Mouse (Mus musculus) kidney, adult 8-10 months (tissue): Measurements from ENCODE around the gene Ppp3ca.

Experiments used
- DNase-seq, 2 experiments: peaks; one replicate each; pipeline ENCODE4 v3.0.0; 2022

Gene Ppp3ca

DNA sequence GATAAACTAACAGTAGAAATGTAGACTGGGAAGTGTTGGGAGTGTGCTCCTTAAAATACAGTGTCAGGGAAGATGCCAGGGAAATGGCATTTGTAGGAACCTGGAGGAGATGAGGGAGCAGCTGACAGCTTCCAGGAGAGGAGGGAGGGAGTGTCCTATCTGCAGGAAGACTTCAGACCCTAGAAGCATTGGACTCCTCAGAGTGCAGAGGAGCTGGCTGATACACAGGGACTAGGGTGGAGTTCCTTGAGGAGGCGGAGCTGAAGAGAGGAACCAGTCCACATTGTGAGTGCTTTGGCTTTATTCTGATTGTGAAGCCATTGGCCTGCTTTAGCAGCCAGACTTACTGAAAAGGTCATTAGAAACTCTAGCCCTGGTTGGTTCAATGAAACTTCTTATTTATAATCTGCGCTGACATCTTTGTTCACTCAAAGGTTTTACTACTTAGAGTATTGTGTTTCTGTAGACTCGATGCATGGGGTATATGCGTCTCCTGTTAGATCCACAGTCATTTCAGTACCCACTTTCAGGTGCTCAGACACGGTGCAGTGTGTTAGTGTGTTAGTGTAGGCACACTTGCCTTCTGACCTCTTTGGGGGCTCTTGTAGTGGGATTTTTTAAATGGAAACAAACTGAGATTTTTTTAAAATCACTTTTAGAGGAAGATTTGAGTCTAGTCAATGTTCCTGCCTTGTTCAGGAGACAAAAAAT is 99.0 kb downstream of the Ppp3ca start:
- no peak for DNase-seq

DNA sequence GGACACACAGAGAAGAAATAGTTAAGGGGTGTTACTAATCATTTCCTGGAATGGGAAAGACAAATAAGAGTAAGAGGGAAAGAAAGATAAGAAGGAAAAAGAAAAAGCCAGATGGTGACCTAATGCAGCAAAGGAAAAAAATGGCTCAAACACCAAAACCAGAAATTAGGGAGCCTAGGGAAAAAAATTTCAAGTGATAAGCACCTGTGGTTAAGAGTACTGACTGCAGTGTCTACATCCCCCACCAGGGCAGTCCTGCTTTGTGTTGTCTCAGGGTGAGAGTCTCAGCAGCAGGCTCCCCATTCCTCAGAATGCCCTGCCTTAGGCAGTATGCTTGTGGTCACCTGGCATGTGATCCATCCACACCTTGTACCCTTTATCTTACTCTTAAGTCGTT is 99.6 kb downstream of the Ppp3ca start:
- DNase-seq, result no peak

DNA sequence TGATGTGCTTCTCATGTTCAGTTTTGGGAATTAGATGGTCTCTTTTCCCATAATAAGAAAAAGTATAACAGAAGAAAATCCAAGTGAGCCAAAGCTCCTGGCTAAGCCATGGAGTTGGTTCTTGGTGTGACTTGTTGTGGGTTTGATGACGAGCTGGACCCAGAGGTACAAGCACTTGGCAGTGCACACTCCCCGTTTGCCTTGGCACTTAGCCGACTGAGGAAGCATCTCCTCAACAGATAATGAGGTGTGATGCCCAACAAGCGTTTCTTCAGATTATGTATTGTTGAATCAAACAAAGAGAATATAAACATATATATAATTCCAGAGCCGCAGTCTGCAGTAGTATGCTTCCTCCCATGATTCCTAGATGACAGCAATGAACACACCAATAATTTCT is 101.8 kb downstream of the Ppp3ca start:
- DNase-seq, result no peak

- DNase-seq, result no peak
Measured at GRCm38 (mm10) chr3:136773217-136773616, 103.3 kb downstream of the Ppp3ca start.

DNA sequence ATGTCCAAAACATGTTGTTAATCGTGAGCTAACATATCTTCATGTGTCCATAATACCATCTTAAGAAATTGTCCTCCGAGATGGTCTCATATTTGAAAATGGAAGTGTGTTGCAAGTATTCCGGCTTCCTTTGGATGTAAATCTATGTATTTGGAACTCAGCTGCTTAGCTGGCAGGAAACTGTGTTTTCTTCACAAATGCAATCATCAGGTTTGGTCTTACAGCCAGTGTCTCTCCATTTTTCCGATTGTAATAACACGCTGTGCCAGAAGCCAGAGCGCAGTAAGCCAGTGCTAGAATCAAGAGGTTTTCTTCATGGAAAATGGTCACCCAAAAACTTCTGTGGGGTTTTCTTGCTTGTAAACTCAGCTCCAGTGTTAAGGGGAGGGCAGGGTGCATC is 104.3 kb downstream of the Ppp3ca start:
- no peak for DNase-seq

DNA sequence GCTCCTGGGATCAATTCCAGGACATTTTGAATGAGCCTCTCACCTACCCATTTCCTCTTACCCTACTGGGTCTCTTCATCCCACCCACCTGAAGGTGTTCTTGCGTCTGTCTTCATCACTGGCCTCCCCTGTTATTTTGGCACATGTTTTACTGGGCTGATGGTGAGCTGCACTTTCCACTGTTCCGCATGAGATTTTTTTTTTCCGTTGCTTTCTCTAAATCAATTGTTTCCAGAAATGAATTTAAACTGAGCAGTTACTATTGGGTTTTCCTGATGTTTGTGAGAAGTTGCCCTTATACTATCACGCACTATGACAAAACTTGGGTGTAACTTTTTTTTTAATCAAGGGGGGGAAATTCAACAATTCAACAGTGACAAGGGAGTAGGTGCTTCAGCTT is 106.6 kb downstream of the Ppp3ca start:
- no peak for DNase-seq

GRCm38 (mm10) chr3:136777380-136777779 is 107.5 kb downstream of the Ppp3ca start:
- DNase-seq, result no peak

- no peak for DNase-seq
Measured at GRCm38 (mm10) chr3:136777787-136778216, 107.9 kb downstream of the Ppp3ca start.

GRCm38 (mm10) chr3:136780321-136780720 is 110.4 kb downstream of the Ppp3ca start:
- DNase-seq, result no peak

DNA sequence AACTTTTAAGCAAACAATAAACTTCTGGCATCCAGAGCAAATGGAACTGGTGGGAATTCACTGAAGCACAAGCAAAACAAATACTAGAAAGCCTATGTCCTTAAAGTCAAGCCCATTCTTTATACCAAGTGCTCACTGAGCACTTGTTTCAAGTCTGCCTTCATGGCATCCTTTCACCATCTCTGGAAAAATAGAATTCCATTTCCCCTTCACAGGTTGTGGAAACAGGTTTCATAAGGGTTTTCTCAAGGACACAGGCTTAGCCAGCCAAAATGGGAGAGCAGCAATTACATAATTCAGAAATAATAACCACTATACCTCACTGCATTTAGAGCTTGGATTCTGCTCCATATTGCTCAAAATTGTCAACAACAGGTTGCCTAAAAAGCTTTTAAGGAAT is 112.1 kb downstream of the Ppp3ca start:
- no peak for DNase-seq

- DNase-seq, result no peak
Measured at GRCm38 (mm10) chr3:136785686-136786085, 115.8 kb downstream of the Ppp3ca start.

GRCm38 (mm10) chr3:136790261-136790871 is 120.4 kb downstream of the Ppp3ca start:
- no peak for DNase-seq

DNA sequence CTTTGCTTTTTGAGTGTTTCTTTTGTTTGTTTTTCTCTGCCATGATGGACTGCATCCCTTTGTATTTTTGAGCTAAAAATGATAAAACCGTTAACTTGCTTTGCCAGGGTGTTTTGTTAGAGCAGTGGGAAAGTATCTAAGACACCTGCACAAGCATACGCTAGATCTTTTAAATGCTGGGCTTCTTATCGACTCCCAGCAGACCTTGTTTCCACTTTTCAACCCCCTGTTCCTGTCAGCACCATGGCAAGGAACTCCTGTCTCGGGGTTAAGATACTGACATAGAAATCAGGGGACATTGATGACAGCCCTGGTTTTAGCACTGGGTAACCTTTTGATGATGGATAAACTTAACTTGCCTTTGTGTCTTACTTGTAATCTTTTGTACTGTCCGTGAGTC is 121.5 kb downstream of the Ppp3ca start:
- no peak for DNase-seq

DNA sequence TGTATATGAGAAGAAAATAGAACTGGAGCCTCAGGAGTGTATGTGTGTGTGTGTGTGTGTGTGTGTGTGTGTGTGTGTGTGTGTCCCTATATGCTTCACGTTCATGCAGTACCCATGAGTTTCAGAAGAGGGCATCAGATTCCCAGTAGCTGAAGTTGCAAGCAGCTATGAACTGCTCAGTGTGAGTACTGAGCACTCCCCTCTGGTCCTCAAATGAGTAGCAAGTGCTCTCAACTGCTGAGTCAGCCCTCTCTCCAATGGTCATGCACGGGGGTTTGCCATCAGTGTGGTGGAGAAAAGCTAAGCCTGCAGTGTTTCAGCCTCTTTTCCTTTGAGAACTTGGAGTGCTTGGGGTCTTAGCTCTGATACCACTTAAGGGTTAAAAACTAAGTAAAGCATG is 122.0 kb downstream of the Ppp3ca start:
- no peak for DNase-seq

GRCm38 (mm10) chr3:136793411-136793810 is 123.5 kb downstream of the Ppp3ca start:
- DNase-seq, result no peak

GRCm38 (mm10) chr3:136794426-136795217 is 124.7 kb downstream of the Ppp3ca start:
- peak in 1 of 2 experiments; percentile 35 for DNase-seq

DNA sequence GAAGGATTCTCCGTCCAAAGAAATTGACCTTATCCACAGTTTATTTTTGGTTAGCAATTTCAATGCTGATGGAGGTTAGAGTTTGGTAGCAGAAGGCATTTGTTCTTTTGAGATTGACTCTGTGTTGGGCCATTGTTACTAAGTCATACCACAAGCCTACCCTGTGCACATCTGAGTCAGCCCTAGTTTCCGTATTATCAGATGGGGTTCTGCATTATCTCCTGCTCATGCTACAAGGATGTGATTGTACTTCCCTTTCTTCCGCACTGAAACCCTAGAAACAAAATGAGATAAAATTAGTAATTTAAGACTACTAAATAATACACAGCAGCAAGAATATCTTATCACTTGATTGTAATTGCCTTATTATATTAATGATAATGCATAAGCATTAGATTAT is 129.0 kb downstream of the Ppp3ca start:
- DNase-seq, result no peak

DNA sequence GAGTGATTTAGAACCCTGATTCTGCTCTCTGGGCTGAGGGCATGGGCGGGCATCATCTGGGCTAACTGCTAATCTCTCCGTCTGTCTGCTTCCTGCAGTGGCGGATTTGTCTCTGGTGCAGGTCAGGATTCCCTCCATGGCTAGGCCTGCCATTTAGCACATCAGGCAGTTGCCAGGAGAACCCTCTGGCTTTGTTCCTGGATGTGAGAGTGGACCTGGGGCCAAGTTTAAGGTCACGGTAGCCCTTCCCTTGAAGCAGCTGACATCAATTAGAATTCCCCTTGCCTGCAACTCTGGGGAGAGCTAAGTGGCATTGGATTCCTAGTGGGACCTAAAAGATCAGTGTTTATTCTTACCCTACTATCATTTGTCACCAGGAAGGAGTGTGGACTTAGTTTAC is 132.7 kb downstream of the Ppp3ca start:
- DNase-seq, result peak in 1 of 2 experiments; percentile 11

GRCm38 (mm10) chr3:136805897-136806296 is 136.0 kb downstream of the Ppp3ca start:
- no peak for DNase-seq

- DNase-seq, result no peak
Measured at GRCm38 (mm10) chr3:136810271-136810670, 140.3 kb downstream of the Ppp3ca start.

DNA sequence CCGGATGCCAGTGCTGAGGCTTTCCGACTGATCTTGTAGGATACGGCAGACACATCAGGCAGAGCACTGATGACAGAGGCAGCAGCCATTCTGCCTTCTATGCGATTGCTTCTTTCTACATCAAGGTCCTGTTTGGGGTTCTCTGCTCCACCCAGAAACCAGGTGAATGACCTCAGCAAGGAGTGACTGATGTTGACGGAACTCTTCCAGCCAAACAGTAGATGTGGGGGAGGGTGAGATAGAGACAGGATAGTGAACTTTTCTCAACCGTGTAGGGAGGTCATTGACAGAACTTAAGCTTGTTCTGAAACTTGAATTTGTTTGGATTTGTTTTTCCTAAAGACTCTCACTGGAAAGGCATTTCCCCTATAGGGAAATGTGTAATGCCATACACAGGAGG is 142.2 kb downstream of the Ppp3ca start:
- no peak for DNase-seq

- DNase-seq, result no peak
Measured at GRCm38 (mm10) chr3:136812791-136813190, 142.9 kb downstream of the Ppp3ca start.

DNA sequence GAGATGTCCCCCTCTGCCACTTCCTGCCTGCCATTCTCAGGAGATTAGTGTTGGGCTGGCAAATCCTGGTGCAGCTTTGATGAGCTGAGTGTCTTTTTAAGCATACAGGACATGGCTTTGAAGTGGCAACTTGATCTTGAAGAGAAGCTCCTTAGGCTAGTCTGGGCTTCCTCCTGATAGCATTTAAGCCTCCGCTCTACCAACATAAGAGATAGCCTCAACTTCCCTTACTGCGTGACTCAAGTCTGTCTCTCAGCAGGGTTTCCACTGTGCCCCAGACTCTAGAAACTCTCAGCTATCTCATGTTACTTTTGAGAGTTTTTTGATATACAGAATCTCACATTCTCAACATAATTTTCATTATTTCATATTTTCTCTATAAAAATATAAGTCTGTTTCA is 144.0 kb downstream of the Ppp3ca start:
- DNase-seq, result no peak

GRCm38 (mm10) chr3:136814916-136815315 is 145.0 kb downstream of the Ppp3ca start:
- DNase-seq, result no peak
